Mouse (Mus musculus): ENCODE measurements around the gene Clip1.
A peak's percentile ranks its signal among the peaks of the same experiment; 100 is the strongest.
"Not testable (repeated sequence)": the region's sequence is repeated elsewhere in the genome, so short reads cannot be mapped to it uniquely, and the experiment has no call there.

Gene Clip1

GRCm38 (mm10) chr5:123684221-123685144 lies at the start of gene Clip1:
Clip1 (minus strand) TSS chr5:123684618.
- DNase-seq (ENCODE audit: low spot score), result peak; percentile 50

GRCm38 (mm10) chr5:123730981-123731380 lies 46.6 kb upstream of the Clip1 start:
- DNase-seq (ENCODE audit: low spot score), result no peak

GRCm38 (mm10) chr5:123723816-123724215 lies 39.4 kb upstream of the Clip1 start:
- DNase-seq (ENCODE audit: low spot score), result not testable (repeated sequence)

GRCm38 (mm10) chr5:123720328-123721311 lies 36.2 kb upstream of the Clip1 start, which contains the start of gene Zcchc8:
Zcchc8 (minus strand) TSS chr5:123721100.
- DNase-seq (ENCODE audit: low spot score), result peak; percentile 92

GRCm38 (mm10) chr5:123714622-123715021 lies 30.2 kb upstream of the Clip1 start:
- no peak for DNase-seq (ENCODE audit: low spot score)

GRCm38 (mm10) chr5:123713782-123714181 lies 29.4 kb upstream of the Clip1 start:
- no peak for DNase-seq (ENCODE audit: low spot score)

- no peak for DNase-seq (ENCODE audit: low spot score)
Measured at GRCm38 (mm10) chr5:123709571-123709970, 25.2 kb upstream of the Clip1 start.

- no peak for DNase-seq (ENCODE audit: low spot score)
Measured at GRCm38 (mm10) chr5:123708598-123708997, 24.2 kb upstream of the Clip1 start.

- DNase-seq (ENCODE audit: low spot score), result no peak
Measured at GRCm38 (mm10) chr5:123700625-123701024, 16.2 kb upstream of the Clip1 start.

GRCm38 (mm10) chr5:123699198-123699597 lies 14.8 kb upstream of the Clip1 start:
- peak; percentile 65 for DNase-seq (ENCODE audit: low spot score)

- DNase-seq (ENCODE audit: low spot score), result no peak
Measured at GRCm38 (mm10) chr5:123696961-123697360, 12.5 kb upstream of the Clip1 start.

- no peak for DNase-seq (ENCODE audit: low spot score)
Measured at GRCm38 (mm10) chr5:123696244-123696643, 11.8 kb upstream of the Clip1 start.

GRCm38 (mm10) chr5:123694468-123694867 lies 10.1 kb upstream of the Clip1 start:
- DNase-seq (ENCODE audit: low spot score), result no peak

GRCm38 (mm10) chr5:123683377-123684220 lies 819 bp downstream of the Clip1 start:
- DNase-seq (ENCODE audit: low spot score), result no peak

- DNase-seq (ENCODE audit: low spot score), result no peak
Measured at GRCm38 (mm10) chr5:123683043-123683376, 1.4 kb downstream of the Clip1 start.

- no peak for DNase-seq (ENCODE audit: low spot score)
Measured at GRCm38 (mm10) chr5:123682372-123682771, 2.0 kb downstream of the Clip1 start.

- DNase-seq (ENCODE audit: low spot score), result no peak
Measured at GRCm38 (mm10) chr5:123679546-123680263, 4.7 kb downstream of the Clip1 start.

GRCm38 (mm10) chr5:123679106-123679505 lies 5.3 kb downstream of the Clip1 start:
- no peak for DNase-seq (ENCODE audit: low spot score)

GRCm38 (mm10) chr5:123675717-123676116 lies 8.7 kb downstream of the Clip1 start:
- no peak for DNase-seq (ENCODE audit: low spot score)

- no peak for DNase-seq (ENCODE audit: low spot score)
Measured at GRCm38 (mm10) chr5:123675221-123675620, 9.2 kb downstream of the Clip1 start.

- no peak for DNase-seq (ENCODE audit: low spot score)
Measured at GRCm38 (mm10) chr5:123671473-123671820, 13.0 kb downstream of the Clip1 start.

Measured in ovary, postnatal 14 days (tissue).